Mouse (Mus musculus) heart, embryonic 10.5 days (tissue): ENCODE measurements at regions not wholly inside any gene's neighbourhood (a gene's known extent, or its start where the extent isn't known, plus 50 kb on each side); places are given as distances from the start of the nearest gene placed in this dataset.
"Not testable (repeated sequence)": the region's sequence is repeated elsewhere in the genome, so short reads cannot be mapped to it uniquely, and the experiment has no call there.

Source experiments
- DNase-seq: peaks from one replicate; pipeline ENCODE4 v3.0.0-alpha.2; 2017; ENCODE audit warnings: low spot score
- H3K27ac ChIP-seq: fragments of 300-500 bp; sonication (generic); 2 replicates; pipeline ENCODE4 v1.5.1; 2016; ENCODE audit warnings: mild to moderate bottlenecking
- H3K27me3 ChIP-seq: fragments of 300-500 bp; sonication (generic); 2 replicates; pipeline ENCODE4 v1.6.1; 2016; ENCODE audit warnings: mild to moderate bottlenecking; ENCODE audit not compliant: poor library complexity, insufficient read depth, severe bottlenecking
- H3K36me3 ChIP-seq: fragments of 300-500 bp; sonication (generic); 2 replicates; pipeline ENCODE4 v1.6.1; 2016; ENCODE audit warnings: mild to moderate bottlenecking, moderate library complexity
- H3K4me1 ChIP-seq: fragments of 300-500 bp; sonication (generic); 2 replicates; pipeline ENCODE4 v1.6.1; 2016; ENCODE audit warnings: mild to moderate bottlenecking
- H3K4me3 ChIP-seq: fragments of 300-500 bp; sonication (generic); 2 replicates; pipeline ENCODE4 v1.5.1; 2016; ENCODE audit warnings: mild to moderate bottlenecking, moderate library complexity
- H3K9me3 ChIP-seq: fragments of 300-500 bp; sonication (generic); 2 replicates; pipeline ENCODE4 v1.6.1; 2016; ENCODE audit warnings: mild to moderate bottlenecking, moderate library complexity
- WGBS: fragments of 180-500 bp; shearing (Covaris S2); methylation state at CpG from one replicate; pipeline ENCODE4 v1.1.7; 2016; 5-methylcytosine and 5-hydroxymethylcytosine counted together

DNA sequence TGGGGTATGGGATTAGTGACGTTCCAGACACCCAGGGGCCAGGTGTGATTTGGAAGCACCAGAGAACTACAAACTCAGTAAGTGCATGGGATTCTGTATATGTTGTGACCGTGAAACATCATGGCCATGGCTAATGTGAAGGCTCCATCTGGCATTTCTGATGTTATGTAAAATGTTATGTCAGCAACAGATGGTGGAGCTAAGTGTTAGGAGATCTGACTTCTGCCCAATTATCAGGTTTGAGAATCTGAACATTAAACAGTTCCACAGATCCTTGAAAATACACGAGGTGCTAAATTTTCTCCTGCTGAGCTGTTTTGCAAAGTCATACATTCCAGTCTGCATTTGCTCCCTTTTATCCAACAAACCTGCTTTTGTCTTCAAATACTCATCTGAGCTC is 223.6 kb upstream of the Egfl6 start:
- Histone ChIP-seq H3K9me3 (no peaks in the 10 kb centered on the region), H3K4me3 (no peak overlapping the region), H3K27ac (no peak overlapping the region), H3K36me3 (no peaks in the 10 kb centered on the region), H3K27me3 (no peaks in the 10 kb centered on the region; the same call in 1 of the 2 replicates), H3K4me1 (no peaks in the 10 kb centered on the region)
- 66% methylated on average over 3 of the region's 3 CpGs for WGBS
- no peak for DNase-seq

DNA sequence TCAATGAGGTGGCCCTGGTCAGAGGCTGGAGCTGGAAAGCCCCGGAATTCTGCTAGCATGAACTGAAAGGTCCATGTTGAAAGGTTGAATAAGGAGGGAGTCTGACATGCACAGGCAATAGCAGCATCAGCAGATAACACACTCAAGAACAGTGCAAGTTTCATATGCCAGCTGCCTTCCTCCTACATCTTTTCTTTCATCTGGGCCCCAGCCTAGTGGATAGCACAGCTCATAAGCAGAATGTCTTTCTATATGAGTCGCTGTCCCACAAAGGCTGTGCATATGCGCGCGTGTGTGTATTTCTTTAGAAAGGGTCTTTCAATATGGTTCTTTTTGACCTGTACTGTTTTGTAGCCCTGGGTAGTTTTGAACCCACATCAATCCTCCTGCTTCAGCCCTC is 222.7 kb upstream of the Egfl6 start:
- Histone ChIP-seq H3K9me3 (no peaks in the 10 kb centered on the region), H3K27ac (no peak overlapping the region), H3K4me1 (no peaks in the 10 kb centered on the region; the same call in 1 of the 2 replicates), H3K4me3 (no peak overlapping the region), H3K27me3 (peaks cover 1% of the 10 kb centered on the region; the same call in 1 of the 2 replicates), H3K36me3 (no peaks in the 10 kb centered on the region)
- no peak for DNase-seq
- WGBS: 81% methylated on average over 5 of the region's 5 CpGs

GRCm38 (mm10) chrX:166805957-166806356 is 220.4 kb upstream of the Egfl6 start:
- Histone ChIP-seq H3K9me3 (no peaks in the 10 kb centered on the region), H3K4me1 (no peaks in the 10 kb centered on the region; the same call in 1 of the 2 replicates), H3K27me3 (peaks cover 4% of the 10 kb centered on the region; the same call in 1 of the 2 replicates), H3K36me3 (no peaks in the 10 kb centered on the region), H3K27ac (no peak overlapping the region), H3K4me3 (no peak overlapping the region)
- DNase-seq: no peak
- WGBS: 73% methylated on average over 1 of the region's 1 CpGs

DNA sequence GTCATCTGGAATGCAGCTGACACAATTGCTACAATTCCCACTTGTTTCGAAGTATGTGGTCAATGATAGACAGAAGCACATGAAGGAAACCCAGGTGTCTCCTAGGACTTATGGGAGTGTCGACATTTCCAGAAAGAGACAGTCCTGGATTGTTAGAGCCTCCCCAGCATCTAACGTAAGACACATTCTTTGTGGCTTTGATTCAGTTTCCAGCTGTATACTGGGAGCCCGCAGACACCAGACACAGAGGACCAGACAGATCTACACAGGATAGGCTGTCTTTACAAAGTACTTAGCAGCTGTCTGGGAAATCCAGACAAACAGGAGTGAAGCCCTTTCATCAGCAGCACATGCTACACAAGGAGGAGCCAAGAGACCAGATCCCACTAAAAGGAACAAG is 220.0 kb upstream of the Egfl6 start:
- Histone ChIP-seq H3K27ac (no peak overlapping the region), H3K4me3 (no peak overlapping the region), H3K27me3 (peaks cover 7% of the 10 kb centered on the region; the same call in 1 of the 2 replicates), H3K36me3 (no peaks in the 10 kb centered on the region), H3K9me3 (no peaks in the 10 kb centered on the region), H3K4me1 (no peaks in the 10 kb centered on the region; the same call in 1 of the 2 replicates)
- no peak for DNase-seq
- 41% methylated on average over 4 of the region's 4 CpGs for WGBS

- H3K27me3 ChIP-seq: peaks cover 9% of the 10 kb centered on the region; the same call in 1 of the 2 replicates
- DNase-seq: no peak
These were observed 217.7 kb upstream of the Egfl6 start for GRCm38 (mm10) chrX:166803246-166803645.

GRCm38 (mm10) chrX:166801017-166801416 is 215.5 kb upstream of the Egfl6 start:
- Histone ChIP-seq H3K36me3 (no peaks in the 10 kb centered on the region), H3K4me3 (no peak overlapping the region), H3K27ac (no peak overlapping the region), H3K9me3 (no peaks in the 10 kb centered on the region), H3K27me3 (peaks cover 17% of the 10 kb centered on the region; the same call in 1 of the 2 replicates), H3K4me1 (no peaks in the 10 kb centered on the region; the same call in 1 of the 2 replicates)
- WGBS: 68% methylated on average over 2 of the region's 2 CpGs
- no peak for DNase-seq

More at GRCm38 (mm10) chrX:166803246-166803645, 217.7 kb upstream of the Egfl6 start:
- Histone ChIP-seq H3K27ac (no peak overlapping the region), H3K4me3 (no peak overlapping the region), H3K9me3 (no peaks in the 10 kb centered on the region), H3K4me1 (no peaks in the 10 kb centered on the region; the same call in 1 of the 2 replicates), H3K36me3 (no peaks in the 10 kb centered on the region)
- 47% methylated on average over 6 of the region's 6 CpGs for WGBS

- WGBS: 70% methylated on average over 2 of the region's 2 CpGs
- Histone ChIP-seq H3K4me1 (no peaks in the 10 kb centered on the region), H3K27ac (no peak overlapping the region), H3K9me3 (no peaks in the 10 kb centered on the region), H3K36me3 (no peaks in the 10 kb centered on the region), H3K27me3 (peaks cover 20% of the 10 kb centered on the region; the same call in 1 of the 2 replicates), H3K4me3 (no peak overlapping the region)
- no peak for DNase-seq
These were observed 210.1 kb upstream of the Egfl6 start for GRCm38 (mm10) chrX:166795651-166796050.

DNA sequence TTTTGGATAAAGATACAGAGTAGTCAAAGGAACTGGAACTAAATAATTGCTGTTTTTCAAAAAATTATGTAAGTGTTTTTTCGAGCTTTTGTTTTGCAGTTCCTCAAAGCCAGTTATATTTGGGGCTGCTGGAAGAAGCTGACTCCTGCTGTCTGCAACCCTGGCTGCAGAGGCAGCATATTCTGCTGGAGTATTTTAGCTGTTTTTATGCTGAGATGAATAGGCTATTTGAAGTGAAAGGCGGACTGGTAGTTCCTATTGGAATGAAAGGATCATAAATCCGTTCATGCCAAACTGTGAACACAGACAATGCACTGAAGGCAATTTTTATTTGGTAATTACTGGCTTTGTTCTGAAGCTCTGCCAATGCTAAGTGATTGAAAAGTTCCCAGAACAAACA is 203.5 kb upstream of the Egfl6 start:
- Histone ChIP-seq H3K9me3 (no peaks in the 10 kb centered on the region), H3K4me1 (no peaks in the 10 kb centered on the region), H3K27ac (no peak overlapping the region), H3K36me3 (no peaks in the 10 kb centered on the region), H3K27me3 (peaks cover 8% of the 10 kb centered on the region; the same call in 1 of the 2 replicates), H3K4me3 (no peak overlapping the region)
- no peak for DNase-seq
- WGBS: 83% methylated on average over 3 of the region's 3 CpGs

- DNase-seq, H3K9me3 ChIP-seq, H3K36me3 ChIP-seq, H3K4me3 ChIP-seq, H3K4me1 ChIP-seq, H3K27ac ChIP-seq, H3K27me3 ChIP-seq: not testable (repeated sequence)
- WGBS: 53% methylated on average over 1 of the region's 1 CpGs
These were observed 201.6 kb upstream of the Egfl6 start for GRCm38 (mm10) chrX:166787137-166787536.

DNA sequence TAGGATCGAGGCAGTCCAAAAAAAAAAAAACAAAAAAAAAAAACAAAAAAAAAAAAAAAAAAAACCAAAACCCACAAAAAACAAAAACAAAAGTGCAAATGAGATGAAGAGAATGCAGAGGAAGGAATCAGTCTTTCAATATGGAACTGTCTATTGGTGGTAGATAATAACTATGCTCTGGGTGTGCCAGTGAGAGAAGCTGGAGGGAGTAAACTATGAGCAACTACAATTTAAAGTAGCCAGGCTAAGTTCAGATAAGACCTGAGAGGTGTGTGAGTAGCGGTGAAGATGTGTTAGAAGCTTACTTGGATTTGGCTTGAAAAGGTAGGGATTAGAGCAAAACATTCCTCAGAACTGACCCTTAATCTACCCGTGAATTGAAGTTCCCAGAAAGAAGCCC is 200.1 kb upstream of the Egfl6 start:
- Histone ChIP-seq H3K27me3 (no peaks in the 10 kb centered on the region; the same call in 1 of the 2 replicates), H3K36me3 (no peaks in the 10 kb centered on the region), H3K27ac (no peak overlapping the region), H3K4me1 (no peaks in the 10 kb centered on the region), H3K4me3 (no peak overlapping the region), H3K9me3 (no peaks in the 10 kb centered on the region)
- no peak for DNase-seq
- WGBS: 71% methylated on average over 3 of the region's 3 CpGs

GRCm38 (mm10) chrX:166783377-166783776 is 197.9 kb upstream of the Egfl6 start:
- H3K36me3 ChIP-seq: no peaks in the 10 kb centered on the region
- WGBS: 68% methylated on average over 2 of the region's 2 CpGs
- no peak for DNase-seq
- no peaks in the 10 kb centered on the region; the same call in 1 of the 2 replicates for H3K27me3 ChIP-seq
- H3K4me3 ChIP-seq: no peak overlapping the region
- no peaks in the 10 kb centered on the region for H3K4me1 ChIP-seq
- no peak overlapping the region for H3K27ac ChIP-seq
- no peaks in the 10 kb centered on the region for H3K9me3 ChIP-seq

- no peak for DNase-seq
- WGBS: 77% methylated on average over 6 of the region's 6 CpGs
- Histone ChIP-seq H3K9me3 (no peaks in the 10 kb centered on the region), H3K27me3 (peaks cover 9% of the 10 kb centered on the region; the same call in 1 of the 2 replicates), H3K27ac (no peak overlapping the region), H3K4me3 (no peak overlapping the region), H3K4me1 (no peaks in the 10 kb centered on the region), H3K36me3 (no peaks in the 10 kb centered on the region)
These were observed 194.0 kb upstream of the Egfl6 start for GRCm38 (mm10) chrX:166779334-166780092.

GRCm38 (mm10) chrX:166773408-166773854 is 187.9 kb upstream of the Egfl6 start:
- Histone ChIP-seq H3K4me1 (0 out of 2 replicates have a peak, but pooled peaks cover 4% of the 10 kb centered on the region), H3K9me3 (no peaks in the 10 kb centered on the region), H3K36me3 (no peaks in the 10 kb centered on the region), H3K4me3 (no peak overlapping the region), H3K27me3 (peaks cover 9% of the 10 kb centered on the region; the same call in 1 of the 2 replicates), H3K27ac (no peak overlapping the region)
- DNase-seq: no peak
- WGBS: 23% methylated on average over 6 of the region's 6 CpGs
